Mouse (Mus musculus): Measurements from ENCODE around the gene Gzmb. TPM values are rescaled to one million over a fixed set of nuclear protein-coding genes. Genes with fewer than 3 reads are reported as not detected.

The Gzmb gene
- total RNA-seq (2023; ENCODE audit: inconsistent age) = 0.83 to 0.96 TPM (median 0.84 TPM) in 3 of 4 replicates, not detected in the other

GRCm38 (mm10) chr14:56262153-56262552, at the start of gene Gzmb:
Gene Gzmb, minus strand, starts transcription at chr14:56262260.

GRCm38 (mm10) chr14:56234556-56234955, 27.5 kb downstream of the Gzmb start, which contains the start of gene Gzmc:
Gene Gzmc, minus strand, starts transcription at chr14:56234656.

GRCm38 (mm10) chr14:56211317-56211716, 50.7 kb downstream of the Gzmb start, which contains the start of gene Gzmf:
Gene Gzmf, minus strand, starts transcription at chr14:56211417.

Other genes starting within 250 kb of the Gzmb start
- not detected in 4 replicates for gene Mcpt1, start 244.3 kb downstream of the Gzmb start, total RNA-seq (2023; ENCODE audit: inconsistent age)
- not detected in 4 replicates for gene Mcpt9, start 231.8 kb downstream of the Gzmb start, total RNA-seq (2023; ENCODE audit: inconsistent age)
- 0.51 TPM in 2 of 4 replicates, not detected in the others for gene Mcpt2, start 220.2 kb downstream of the Gzmb start, total RNA-seq (2023; ENCODE audit: inconsistent age)
- gene Mcpt4, start 199.9 kb downstream of the Gzmb start, total RNA-seq (2023; ENCODE audit: inconsistent age) = 0.61 TPM in 1 of 4 replicates, not detected in the others
- not detected in 4 replicates for gene Mcpt8, start 177.0 kb downstream of the Gzmb start, total RNA-seq (2023; ENCODE audit: inconsistent age)
- not detected in 4 replicates for gene Ctsg, start 159.7 kb downstream of the Gzmb start, total RNA-seq (2023; ENCODE audit: inconsistent age)
- gene Gzme, start 141.6 kb downstream of the Gzmb start, total RNA-seq (2023; ENCODE audit: inconsistent age) = not detected in 4 replicates
- not detected in 4 replicates for gene Gzmd, start 129.7 kb downstream of the Gzmb start, total RNA-seq (2023; ENCODE audit: inconsistent age)
- gene Gzmg, start 102.7 kb downstream of the Gzmb start, total RNA-seq (2023; ENCODE audit: inconsistent age) = not detected in 4 replicates
- not detected in 4 replicates for gene Gzmn, start 87.7 kb downstream of the Gzmb start, total RNA-seq (2023; ENCODE audit: inconsistent age)
- gene Gzmf, start 50.8 kb downstream of the Gzmb start, total RNA-seq (2023; ENCODE audit: inconsistent age) = not detected in 4 replicates
- not detected in 4 replicates for gene Gzmc, start 27.6 kb downstream of the Gzmb start, total RNA-seq (2023; ENCODE audit: inconsistent age)
- not detected in 4 replicates for gene Atp12a, start 102.8 kb upstream of the Gzmb start, total RNA-seq (2023; ENCODE audit: inconsistent age)
- 0.54 to 1.1 TPM (median 0.96 TPM) in 4 replicates for gene Rnf17, start 140.3 kb upstream of the Gzmb start, total RNA-seq (2023; ENCODE audit: inconsistent age)